ENCODE assay signal across 8 mouse cellular contexts in the genomic region with DNA sequence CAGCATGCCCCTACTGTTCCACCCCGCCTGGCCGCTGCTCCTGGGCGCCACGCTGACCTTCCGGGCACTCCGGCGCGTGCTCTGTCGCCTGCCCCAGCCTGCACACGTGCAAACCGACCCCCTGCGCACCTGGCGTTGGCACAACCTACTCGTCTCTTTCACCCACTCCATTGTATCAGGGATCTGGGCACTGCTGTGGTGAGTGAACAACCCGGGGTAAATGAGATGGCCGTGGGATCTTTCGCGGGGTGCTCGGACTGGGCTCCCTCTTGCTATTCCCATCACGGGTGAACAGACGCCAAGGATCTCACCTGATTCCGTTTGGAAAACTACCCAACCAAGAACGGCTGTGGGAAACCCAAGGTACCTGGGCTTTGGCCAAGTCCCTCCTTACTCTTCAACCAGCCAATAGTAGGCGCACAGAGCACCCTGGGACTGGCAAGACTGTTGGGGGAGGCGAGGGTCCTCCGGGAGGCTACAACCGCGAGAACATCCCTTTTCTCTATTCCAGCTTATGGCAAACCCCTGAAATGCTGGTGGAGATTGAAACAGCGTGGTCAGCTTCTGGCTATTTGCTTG. TPM values are rescaled to one million over a fixed set of nuclear protein-coding genes. Genes with fewer than 3 reads are reported as not detected.
A peak's percentile ranks its signal among the peaks of the same experiment; 100 is the strongest.
DNase-seq lines count a peak whose midpoint lies in the region; ATAC-seq and TF ChIP-seq lines count a peak whose summit lies in the region.

No protein-coding gene starts in this region.

- peak; percentile 5 for ATAC-seq in liver, embryonic 14.5 days (ENCODE audit: insufficient read depth)
- ATAC-seq in neural tube, embryonic 14.5 days (ENCODE audit: low read depth), result peak; percentile 3; the same call in 1 of the 2 replicates

- no peak for TF ChIP-seq EP300 in liver, embryonic 14.5 days (IDR thresholded peaks at IDR 0.05; ENCODE audit: low read depth)

- peak overlapping the region; percentile 98 for H3K27ac ChIP-seq in kidney, adult 2 months (ENCODE audit: insufficient read depth, low read depth, low read length)
- H3K27ac ChIP-seq in liver, embryonic 14.5 days, result peak overlapping the region; percentile 96
- H3K27ac ChIP-seq in neural tube, embryonic 14.5 days (ENCODE audit: low read depth, low read length), result peak overlapping the region; percentile 78

- no peaks in the 10 kb centered on the region for H3K27me3 ChIP-seq in kidney, adult 2 months (replicated peaks; ENCODE audit: control insufficient read depth, insufficient read depth, low read length)
- H3K27me3 ChIP-seq in liver, embryonic 14.5 days (ENCODE audit: control insufficient read depth, insufficient read depth, low read length), result no peaks in the 10 kb centered on the region
- no peaks in the 10 kb centered on the region for H3K27me3 ChIP-seq in neural tube, embryonic 14.5 days (ENCODE audit: control insufficient read depth, insufficient read depth, low read length)

- H3K4me3 ChIP-seq in kidney, adult 2 months (ENCODE audit: insufficient read depth, low read depth, low read length), result peak overlapping the region; percentile 88
- peak overlapping the region; percentile 85 to 86 for H3K4me3 ChIP-seq in liver, embryonic 14.5 days (ENCODE audit: insufficient read depth in 1 of 2, low read depth in 2 of 2, low read length in 2 of 2)
- peak overlapping the region; percentile 53 for H3K4me3 ChIP-seq in neural tube, embryonic 14.5 days (ENCODE audit: low read depth, low read length)

- peaks cover 13% of the 10 kb centered on the region; the same call in 1 of the 2 replicates for H3K4me1 ChIP-seq in kidney, adult 2 months (ENCODE audit: control insufficient read depth, insufficient read depth, low read length)
- H3K4me1 ChIP-seq in liver, embryonic 14.5 days (replicated peaks; ENCODE audit: control insufficient read depth in 2 of 2, insufficient read depth in 2 of 2, low read length in 1 of 2), result peaks cover 21 to 28% of the 10 kb centered on the region in 2 experiments
- peaks cover 32% of the 10 kb centered on the region for H3K4me1 ChIP-seq in neural tube, embryonic 14.5 days (ENCODE audit: control insufficient read depth, insufficient read depth, low read length)

- no peaks in the 10 kb centered on the region for H3K9me3 ChIP-seq in liver, embryonic 14.5 days (ENCODE audit: control insufficient read depth, low read length)
- H3K9me3 ChIP-seq in neural tube, embryonic 14.5 days (ENCODE audit: control insufficient read depth, low read length), result no peaks in the 10 kb centered on the region

- no peak for TF ChIP-seq POLR2A in brain, embryonic 14.5 days (IDR thresholded peaks at IDR 0.05; ENCODE audit: borderline replicate concordance, extremely low read depth, insufficient read depth, insufficient read length, poor library complexity, severe bottlenecking)
- TF ChIP-seq POLR2A in kidney, adult 2 months (IDR thresholded peaks at IDR 0.05; ENCODE audit: low read depth, low read length), result no peak

- DNase-seq in right cerebral cortex, adult 18-20 months, result peak; percentile 56
- no peak for DNase-seq in right cerebral cortex, postnatal 36 days (ENCODE audit: low spot score in 2 of 2)
- DNase-seq in brain, embryonic 14.5 days (ENCODE audit: low read depth), result peak; percentile 90
- peak; percentile 57 to 68 for DNase-seq in heart, adult 18-20 months
- DNase-seq in kidney, adult 2 months, result peak; percentile 94
- DNase-seq in liver, embryonic 14.5 days (ENCODE audit: low read depth in 3 of 3, low spot score in 3 of 3), result peak in 1 of 3 experiments; percentile 60
- no peak for DNase-seq in frontal cortex, adult 2 months (ENCODE audit: extremely low spot score in 1 of 2, low spot score in 1 of 2)

- TF ChIP-seq CTCF in brain, embryonic 14.5 days (IDR thresholded peaks at IDR 0.05; ENCODE audit: borderline replicate concordance, extremely low read depth, insufficient read depth, insufficient read length), result no peak
- TF ChIP-seq CTCF in kidney, adult 2 months (conservative IDR thresholded peaks at IDR 0.05; ENCODE audit: insufficient read depth, insufficient read length, low read depth, low read length), result no peak
- TF ChIP-seq CTCF in liver, embryonic 14.5 days (IDR thresholded peaks at IDR 0.05; ENCODE audit: low read depth), result 0 out of 2 replicates have a peak, but pooled peaks have one; percentile 0

- peaks cover 4% of the 10 kb centered on the region; the same call in 1 of the 2 replicates for H3K36me3 ChIP-seq in kidney, adult 2 months (ENCODE audit: control insufficient read depth, insufficient read depth, low read length)
- peaks cover 34% of the 10 kb centered on the region for H3K36me3 ChIP-seq in liver, embryonic 14.5 days (replicated peaks; ENCODE audit: control insufficient read depth, insufficient read depth, low read depth)
- peaks cover 24% of the 10 kb centered on the region for H3K36me3 ChIP-seq in neural tube, embryonic 14.5 days (ENCODE audit: control insufficient read depth, insufficient read depth, low read length)

- WGBS in kidney, adult 2 months, result 5% methylated on average over 29 of the region's 29 CpGs
- WGBS in liver, embryonic 14.5 days (ENCODE audit: insufficient replicate concordance), result 1% methylated on average over 29 of the region's 29 CpGs
- WGBS in neural tube, embryonic 14.5 days, result 2% methylated on average over 29 of the region's 29 CpGs

- H3K4me2 ChIP-seq in liver, embryonic 14.5 days (ENCODE audit: low read depth), result peak overlapping the region; percentile 99
- H3K4me2 ChIP-seq in neural tube, embryonic 14.5 days (ENCODE audit: low read depth, low read length), result peak overlapping the region; percentile 53

- H3K9ac ChIP-seq in liver, embryonic 14.5 days (replicated peaks), result peak overlapping the region; percentile 99
- H3K9ac ChIP-seq in neural tube, embryonic 14.5 days (replicated peaks; ENCODE audit: low read depth, low read length), result peak overlapping the region; percentile 41

RNA-seq across cellular contexts. Expression of gene Tlcd1, which starts 2.4 kb away (rescaled TPM):
- 13.1 and 15.4 TPM in 2 replicates for polyA plus RNA-seq in brain, embryonic 14.5 days (2012; rRNA removed)
- 10 to 100 TPM in 1 of 2 experiments, 1 to 10 TPM in 1; 3.2 to 10.6 TPM for total RNA-seq in heart, adult 18-20 months (2021)
- polyA plus RNA-seq in kidney, adult 2 months (2012; rRNA removed), result 78.2 and 144 TPM in 2 replicates
- 47.4 and 69.6 TPM in 2 replicates for polyA plus RNA-seq in liver, embryonic 14.5 days (2012; rRNA removed)
- polyA plus RNA-seq in liver, embryonic 14.5 days (2014; fragmentation: Nextera tagmentation; extraction: Ambion mirVana), result 44.9 and 50.5 TPM in 2 replicates
- 14.6 and 16.7 TPM in 2 replicates for polyA plus RNA-seq in neural tube, embryonic 14.5 days (2014; fragmentation: Nextera tagmentation; extraction: Ambion mirVana)
- polyA plus RNA-seq in frontal cortex, adult 2 months (2012; rRNA removed), result 74.4 and 74.7 TPM in 2 replicates

RNA-seq across cellular contexts. Expression of gene Nek8, which starts 2.5 kb away (rescaled TPM):
- 8.1 and 13.8 TPM in 2 replicates for polyA plus RNA-seq in brain, embryonic 14.5 days (2012; rRNA removed)
- total RNA-seq in heart, adult 18-20 months (2021), result 1 to 10 TPM; 1.7 to 2.6 TPM
- polyA plus RNA-seq in kidney, adult 2 months (2012; rRNA removed), result 18.3 and 24.6 TPM in 2 replicates
- 9.8 and 10.6 TPM in 2 replicates for polyA plus RNA-seq in liver, embryonic 14.5 days (2012; rRNA removed)
- polyA plus RNA-seq in liver, embryonic 14.5 days (2014; fragmentation: Nextera tagmentation; extraction: Ambion mirVana), result 7.4 and 7.8 TPM in 2 replicates
- polyA plus RNA-seq in neural tube, embryonic 14.5 days (2014; fragmentation: Nextera tagmentation; extraction: Ambion mirVana), result 3.9 and 6.1 TPM in 2 replicates
- 5.7 and 7.1 TPM in 2 replicates for polyA plus RNA-seq in frontal cortex, adult 2 months (2012; rRNA removed)

RNA-seq across cellular contexts. Expression of gene Rpl23a, which starts 4.4 kb away (rescaled TPM):
- polyA plus RNA-seq in brain, embryonic 14.5 days (2012; rRNA removed), result 1,462 and 1,587 TPM in 2 replicates
- total RNA-seq in heart, adult 18-20 months (2021), result 100 to 1,000 TPM; 866 to 935 TPM
- 153 and 278 TPM in 2 replicates for polyA plus RNA-seq in kidney, adult 2 months (2012; rRNA removed)
- 628 and 1,347 TPM in 2 replicates for polyA plus RNA-seq in liver, embryonic 14.5 days (2012; rRNA removed)
- 1,087 and 1,100 TPM in 2 replicates for polyA plus RNA-seq in liver, embryonic 14.5 days (2014; fragmentation: Nextera tagmentation; extraction: Ambion mirVana)
- 906 and 951 TPM in 2 replicates for polyA plus RNA-seq in neural tube, embryonic 14.5 days (2014; fragmentation: Nextera tagmentation; extraction: Ambion mirVana)
- 1,050 and 1,099 TPM in 2 replicates for polyA plus RNA-seq in frontal cortex, adult 2 months (2012; rRNA removed)

RNA-seq across cellular contexts. Expression of gene Rab34, which starts 9.3 kb away (rescaled TPM):
- 67.6 and 98.9 TPM in 2 replicates for polyA plus RNA-seq in brain, embryonic 14.5 days (2012; rRNA removed)
- total RNA-seq in heart, adult 18-20 months (2021), result 10 to 100 TPM in 1 of 2 experiments, 1 to 10 TPM in 1; 6.4 to 11.4 TPM
- polyA plus RNA-seq in kidney, adult 2 months (2012; rRNA removed), result 78.1 and 92.4 TPM in 2 replicates
- 7.1 and 7.7 TPM in 2 replicates for polyA plus RNA-seq in liver, embryonic 14.5 days (2012; rRNA removed)
- polyA plus RNA-seq in liver, embryonic 14.5 days (2014; fragmentation: Nextera tagmentation; extraction: Ambion mirVana), result 11.3 and 12.4 TPM in 2 replicates
- polyA plus RNA-seq in neural tube, embryonic 14.5 days (2014; fragmentation: Nextera tagmentation; extraction: Ambion mirVana), result 61.5 and 63.9 TPM in 2 replicates
- polyA plus RNA-seq in frontal cortex, adult 2 months (2012; rRNA removed), result 62.3 and 68.1 TPM in 2 replicates

RNA-seq across cellular contexts. Expression of gene Traf4, which starts 13.6 kb away (rescaled TPM):
- polyA plus RNA-seq in brain, embryonic 14.5 days (2012; rRNA removed), result 204 and 250 TPM in 2 replicates
- total RNA-seq in heart, adult 18-20 months (2021), result 1 to 10 TPM; 3.2 to 4.6 TPM
- polyA plus RNA-seq in kidney, adult 2 months (2012; rRNA removed), result 108 and 126 TPM in 2 replicates
- 35.1 and 39.9 TPM in 2 replicates for polyA plus RNA-seq in liver, embryonic 14.5 days (2012; rRNA removed)
- 17.1 and 18.0 TPM in 2 replicates for polyA plus RNA-seq in liver, embryonic 14.5 days (2014; fragmentation: Nextera tagmentation; extraction: Ambion mirVana)
- polyA plus RNA-seq in neural tube, embryonic 14.5 days (2014; fragmentation: Nextera tagmentation; extraction: Ambion mirVana), result 56.5 and 77.9 TPM in 2 replicates
- 21.3 and 22.0 TPM in 2 replicates for polyA plus RNA-seq in frontal cortex, adult 2 months (2012; rRNA removed)

Comparison
In these comparisons a context has a peak if more than half of its experiments do, and no peak if none do; other contexts are left out.
1. DNase-seq: peak in right cerebral cortex, adult 18-20 months (single experiment), brain, embryonic 14.5 days (single experiment), heart, adult 18-20 months (2 of 2) and kidney, adult 2 months (single experiment); none in right cerebral cortex, postnatal 36 days (0 of 2) and frontal cortex, adult 2 months (0 of 2).
2. Peak in every context shown above with its lines, with median percentiles within 50 percentile points of each other: H3K27ac ChIP-seq and H3K4me3 ChIP-seq.